Mouse (Mus musculus): Measurements from ENCODE around the gene Nutf2.

Gene Nutf2

DNA sequence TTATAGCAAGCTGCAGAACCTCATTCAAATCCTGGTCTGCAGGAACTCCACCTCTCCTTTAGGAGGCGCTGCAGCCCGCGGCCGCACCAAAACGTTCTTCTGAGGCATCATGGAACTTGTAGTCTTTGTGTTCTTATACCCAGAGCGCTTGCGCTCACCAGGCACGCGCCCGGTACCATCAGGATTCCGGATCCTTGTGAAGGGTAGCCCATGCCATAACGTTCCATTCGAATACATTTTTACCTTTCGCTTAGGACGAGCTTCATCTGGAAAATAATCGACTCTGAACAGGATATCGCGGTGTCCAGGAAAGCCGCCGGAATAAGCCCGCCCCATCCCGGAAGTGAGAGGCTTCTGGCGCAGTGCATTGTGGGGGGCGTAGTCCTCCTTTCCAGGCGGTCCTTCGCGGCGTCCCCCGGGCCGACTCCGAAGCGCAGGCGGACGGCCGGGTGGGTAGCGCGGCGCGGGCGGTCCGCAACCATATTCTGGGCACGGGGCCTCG lies 5.6 kb upstream of the Nutf2 start, which contains the start of gene Thap11:
Gene Thap11, plus strand, starts transcription at position 418 of the 502 bp plus-strand sequence.
- DNase-seq (ENCODE audit: low spot score in 2 of 2): peak; percentile 96 to 98

DNA sequence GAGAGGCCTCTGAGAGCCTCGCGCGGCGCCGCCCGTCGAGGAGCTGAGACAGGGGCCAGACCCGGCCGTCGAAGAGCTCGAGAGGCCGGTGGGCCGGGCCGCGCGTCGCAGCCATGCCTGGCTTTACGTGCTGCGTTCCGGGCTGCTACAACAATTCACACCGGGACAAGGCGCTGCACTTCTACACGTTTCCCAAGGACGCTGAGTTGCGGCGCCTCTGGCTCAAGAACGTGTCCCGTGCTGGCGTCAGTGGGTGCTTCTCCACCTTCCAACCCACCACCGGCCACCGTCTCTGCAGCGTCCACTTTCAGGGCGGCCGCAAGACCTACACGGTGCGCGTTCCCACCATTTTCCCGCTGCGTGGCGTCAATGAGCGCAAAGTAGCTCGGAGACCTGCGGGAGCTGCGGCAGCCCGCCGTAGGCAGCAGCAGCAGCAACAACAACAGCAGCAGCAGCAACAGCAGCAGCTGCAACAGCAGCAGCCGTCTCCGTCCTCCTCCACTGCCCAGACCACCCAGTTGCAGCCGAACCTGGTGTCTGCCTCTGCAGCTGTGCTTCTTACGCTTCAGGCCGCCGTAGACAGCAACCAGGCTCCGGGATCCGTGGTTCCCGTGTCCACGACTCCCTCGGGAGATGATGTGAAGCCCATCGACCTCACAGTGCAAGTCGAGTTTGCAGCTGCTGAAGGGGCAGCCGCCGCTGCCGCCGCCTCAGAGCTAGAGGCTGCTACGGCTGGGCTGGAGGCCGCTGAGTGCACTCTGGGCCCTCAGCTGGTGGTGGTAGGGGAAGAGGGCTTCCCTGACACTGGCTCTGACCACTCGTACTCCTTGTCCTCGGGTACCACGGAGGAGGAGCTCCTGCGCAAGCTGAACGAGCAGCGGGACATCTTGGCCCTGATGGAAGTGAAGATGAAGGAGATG lies 4.9 kb upstream of the Nutf2 start:
- peak; percentile 65 to 69 for DNase-seq (ENCODE audit: low spot score in 2 of 2)

DNA sequence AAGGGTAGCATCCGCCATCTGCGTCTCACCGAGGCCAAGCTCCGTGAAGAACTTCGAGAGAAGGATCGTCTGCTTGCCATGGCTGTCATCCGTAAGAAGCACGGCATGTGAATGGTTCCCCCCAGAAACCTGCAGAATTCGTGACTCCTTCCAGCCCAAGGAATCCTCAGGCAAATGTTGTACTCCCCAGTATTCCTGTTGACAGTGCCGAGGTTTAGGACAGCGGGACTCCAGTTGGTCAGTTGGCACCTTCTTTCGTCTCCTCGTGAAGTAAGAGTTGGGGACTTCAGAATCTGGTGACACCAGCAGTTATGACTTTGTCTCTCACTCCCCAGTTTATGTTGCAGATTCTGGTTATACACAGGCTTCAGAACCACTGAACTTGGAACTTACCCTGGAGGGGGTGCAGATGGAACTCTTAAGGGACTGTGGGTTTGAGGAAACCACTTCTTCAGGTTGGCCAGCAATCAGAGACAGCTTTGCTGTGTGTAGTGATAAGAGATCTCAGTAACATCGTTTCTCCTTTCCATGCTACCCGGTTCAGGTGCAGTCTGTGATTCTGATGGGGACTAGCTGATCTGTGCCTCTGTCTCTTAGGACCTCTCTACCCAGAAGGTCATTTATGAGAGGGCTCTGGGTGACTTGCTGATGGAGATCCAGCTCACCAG lies 4.1 kb upstream of the Nutf2 start:
- no peak for DNase-seq (ENCODE audit: low spot score in 2 of 2)

DNA sequence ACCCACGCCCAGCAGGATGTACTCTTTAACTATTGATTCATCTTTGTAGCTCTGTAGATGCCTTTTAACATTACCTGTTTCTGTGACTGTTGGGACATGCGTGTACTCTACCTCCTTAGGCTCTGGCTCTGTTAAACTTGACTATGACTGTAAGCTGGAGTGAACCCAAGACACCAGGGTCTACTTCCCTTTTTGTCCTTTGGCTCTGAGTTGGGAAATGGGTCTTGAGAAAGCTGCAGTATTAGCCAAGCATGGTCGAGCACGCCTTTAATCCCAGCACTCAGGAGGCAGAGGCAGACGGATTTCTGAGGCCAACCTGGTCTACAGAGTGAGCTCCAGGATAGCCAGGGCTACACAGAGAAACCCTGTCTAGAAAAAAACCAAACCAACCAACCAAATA lies 1.9 kb upstream of the Nutf2 start:
- DNase-seq (ENCODE audit: low spot score in 2 of 2): no peak

DNA sequence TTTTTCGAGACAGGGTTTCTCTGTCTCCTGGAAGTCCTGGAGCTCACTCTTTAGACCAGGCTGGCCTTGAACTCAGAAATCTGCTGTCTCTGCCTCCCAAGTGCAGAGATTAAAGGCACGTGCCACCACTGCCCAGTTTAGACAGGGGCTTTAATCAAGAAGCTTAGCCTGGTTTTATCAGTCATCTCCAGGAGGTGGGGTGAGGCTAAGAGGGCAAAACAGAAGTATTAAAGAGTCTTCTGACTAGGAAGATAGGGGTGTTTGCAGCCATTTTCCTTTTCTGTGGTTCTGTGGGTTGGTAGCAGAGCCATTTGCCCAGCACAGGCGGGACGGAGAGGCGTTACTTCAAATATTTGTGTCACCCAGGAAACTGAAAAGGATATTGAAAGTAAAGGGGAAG lies 1.1 kb upstream of the Nutf2 start:
- DNase-seq (ENCODE audit: low spot score in 2 of 2): peak; percentile 22 to 42

DNA sequence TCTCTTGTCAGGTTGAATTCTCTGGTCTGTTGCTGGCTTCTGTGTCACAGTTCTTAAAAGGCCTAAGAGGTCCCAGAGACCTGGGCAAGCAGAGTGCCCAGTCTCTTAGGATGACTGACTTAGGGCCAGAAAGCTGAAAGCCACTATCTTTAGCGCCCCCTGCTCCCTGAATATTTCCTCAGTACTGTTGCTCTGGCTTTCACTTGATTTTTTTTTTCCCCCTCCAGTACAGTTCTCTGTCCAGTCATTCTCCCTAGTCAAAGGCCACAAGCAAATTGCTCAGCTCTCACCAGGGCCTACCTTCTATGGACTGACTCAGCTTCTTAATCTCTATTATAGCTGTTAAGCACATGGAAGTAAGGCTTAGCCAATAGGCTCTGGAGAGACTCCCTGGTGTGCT lies 1.6 kb downstream of the Nutf2 start:
- DNase-seq (ENCODE audit: low spot score in 2 of 2): peak; percentile 35 to 53

DNA sequence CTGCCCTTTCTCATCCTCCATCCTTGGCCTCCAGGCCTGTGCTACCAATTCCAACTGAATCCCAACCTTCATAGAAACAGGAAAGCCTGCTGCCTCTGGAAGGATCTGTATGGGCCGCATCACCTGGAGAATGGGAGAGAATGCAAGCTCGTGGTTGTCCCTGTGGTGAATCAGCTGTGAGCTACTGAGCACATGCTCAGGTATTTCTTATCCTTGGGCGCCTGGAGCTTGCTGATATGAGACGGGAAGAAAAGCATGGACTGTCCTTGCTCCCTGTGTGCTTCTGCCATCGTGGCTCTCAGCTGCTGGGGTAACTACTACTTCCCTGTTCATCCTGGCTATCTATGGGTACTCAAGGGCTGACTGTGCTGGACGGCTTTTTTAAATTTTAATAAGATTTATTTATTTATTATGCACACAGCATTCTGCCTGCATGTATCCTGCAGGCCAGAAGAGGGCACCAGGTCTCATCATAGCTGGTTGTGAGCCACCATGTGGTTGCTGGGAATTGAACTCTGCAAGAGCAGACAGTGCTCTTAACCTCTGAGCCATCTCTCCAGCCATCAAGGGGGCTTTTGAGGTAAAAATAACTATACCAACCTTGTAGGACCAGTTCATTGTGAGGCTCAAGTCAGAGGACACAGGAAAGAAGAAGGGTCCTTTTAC lies 6.1 kb downstream of the Nutf2 start:
- DNase-seq (ENCODE audit: low spot score in 2 of 2): peak in 1 of 2 experiments; percentile 38

DNA sequence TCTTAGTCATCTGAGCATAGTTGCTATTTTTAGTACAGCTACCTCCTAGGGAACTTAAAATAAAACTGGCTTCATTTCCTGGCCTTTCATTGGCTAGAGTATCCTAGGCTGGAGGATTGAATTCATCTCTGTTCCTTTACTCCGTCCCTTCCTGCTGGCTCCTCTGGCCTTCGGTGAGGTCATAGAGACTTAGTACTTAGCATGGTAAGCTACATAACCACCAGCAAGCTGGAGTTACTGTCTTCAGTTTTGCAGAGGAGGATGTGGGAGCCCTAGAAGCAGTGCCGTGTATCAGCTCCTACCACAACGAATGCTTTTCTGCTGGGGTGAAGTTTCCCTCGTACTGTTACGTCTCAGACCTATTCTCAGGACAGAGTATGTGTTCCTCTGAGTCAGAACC lies 13.9 kb downstream of the Nutf2 start:
- DNase-seq (ENCODE audit: low spot score in 2 of 2): no peak

DNA sequence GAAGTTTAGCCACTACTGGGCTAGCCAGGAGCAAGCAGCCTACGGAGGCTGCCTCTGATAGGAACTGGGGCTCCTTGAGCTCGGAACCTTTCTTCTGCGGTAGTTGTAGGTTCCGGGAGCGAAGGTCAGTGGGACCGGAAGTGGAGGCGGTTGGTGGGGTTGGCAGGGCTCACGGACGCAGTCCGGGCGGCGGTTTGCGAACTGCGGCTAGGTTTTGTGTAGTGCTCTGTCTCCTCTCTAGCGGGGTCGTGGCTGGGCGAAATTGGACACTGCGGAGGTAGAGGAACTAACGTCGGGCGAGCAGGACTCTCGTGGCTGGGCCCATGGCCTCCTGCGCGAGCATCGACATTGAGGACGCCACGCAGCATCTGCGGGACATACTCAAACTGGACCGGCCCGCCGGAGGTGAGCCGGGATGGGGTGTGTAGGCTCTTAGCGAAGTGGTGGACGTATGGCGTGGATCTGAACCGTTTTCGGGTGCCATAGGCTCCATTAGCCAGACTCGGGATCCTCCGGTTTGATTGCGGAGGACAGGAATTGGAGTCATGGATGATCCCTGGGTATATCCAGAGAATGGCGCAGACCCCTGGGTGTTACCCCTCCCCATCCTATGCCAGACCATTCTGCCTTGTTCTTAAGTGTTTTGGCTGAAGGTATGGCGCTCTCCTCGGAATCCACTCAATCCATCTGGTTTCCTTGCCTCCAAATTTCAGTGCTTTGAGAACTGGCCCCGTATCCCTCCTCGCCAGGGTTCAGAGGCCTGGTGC lies 20.6 kb downstream of the Nutf2 start, which contains the start of gene Edc4:
Gene Edc4, plus strand, starts transcription at position 128 of the 767 bp plus-strand sequence.
- DNase-seq (ENCODE audit: low spot score in 2 of 2): peak; percentile 90 to 95

DNA sequence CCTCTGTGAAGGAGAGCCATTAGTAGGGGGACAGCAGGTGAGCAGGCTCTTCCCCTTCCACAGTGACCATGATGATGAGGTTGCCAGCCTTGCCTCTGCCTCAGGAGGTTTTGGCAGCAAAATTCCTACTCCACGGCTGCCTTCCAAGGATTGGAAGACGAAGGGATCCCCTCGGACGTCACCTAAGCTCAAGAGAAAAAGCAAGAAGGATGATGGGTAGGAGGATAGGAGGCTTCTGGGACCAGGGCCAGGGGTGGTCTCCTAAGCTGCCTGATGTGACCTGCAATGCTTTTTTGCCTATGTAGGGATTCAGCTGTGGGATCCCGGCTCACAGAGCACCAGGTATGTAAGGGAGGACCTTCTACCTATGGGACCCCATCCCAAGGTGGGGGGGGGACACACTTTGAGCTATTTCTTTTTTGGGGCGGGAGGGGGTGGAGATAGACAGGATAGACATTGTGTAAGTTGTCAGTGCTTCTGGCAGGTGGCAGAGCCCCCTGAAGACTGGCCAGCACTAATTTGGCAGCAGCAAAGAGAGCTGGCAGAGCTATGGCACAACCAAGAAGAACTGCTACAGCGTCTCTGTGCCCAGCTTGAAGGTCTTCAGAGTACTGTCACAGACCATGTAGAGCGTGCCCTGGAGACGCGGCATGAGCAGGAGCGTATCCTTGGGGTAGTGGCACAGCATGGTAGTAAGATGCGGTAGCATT lies 29.5 kb downstream of the Nutf2 start:
- no peak for DNase-seq (ENCODE audit: low spot score in 2 of 2)

DNA sequence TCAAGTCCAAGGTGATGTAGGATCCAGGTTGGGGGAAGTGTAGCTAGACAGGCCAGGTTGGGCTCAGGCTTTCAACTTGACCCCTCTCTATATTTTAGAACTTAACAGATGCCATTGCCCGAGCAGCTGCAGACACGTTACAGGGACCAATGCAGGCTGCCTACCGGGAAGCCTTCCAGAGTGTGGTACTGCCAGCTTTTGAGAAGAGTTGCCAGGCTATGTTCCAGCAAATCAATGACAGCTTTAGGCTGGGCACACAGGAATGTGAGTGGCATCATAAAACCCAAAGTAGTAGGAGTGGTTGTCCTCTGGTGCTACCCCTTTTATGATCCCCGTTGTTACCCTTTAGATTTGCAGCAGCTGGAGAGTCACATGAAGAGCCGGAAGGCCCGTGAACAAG lies 30.5 kb downstream of the Nutf2 start:
- DNase-seq (ENCODE audit: low spot score in 2 of 2): no peak

DNA sequence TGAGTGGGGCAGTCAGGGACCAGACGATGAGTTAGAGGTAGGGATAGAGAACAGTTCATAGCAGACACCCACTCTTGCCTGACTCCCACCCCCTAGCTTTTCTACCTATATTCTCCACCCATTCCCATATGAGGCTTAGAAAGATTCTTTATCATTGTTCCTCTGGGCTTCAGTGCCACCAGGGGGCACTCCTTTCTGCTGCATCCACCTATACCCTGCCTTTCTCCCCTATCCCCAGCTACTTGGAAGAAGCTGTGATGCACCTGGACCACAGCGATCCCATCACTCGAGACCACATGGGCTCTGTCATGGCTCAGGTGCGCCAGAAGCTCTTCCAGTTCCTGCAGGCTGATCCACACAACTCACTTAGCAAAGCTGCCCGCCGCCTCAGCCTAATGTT lies 32.1 kb downstream of the Nutf2 start:
- peak in 1 of 2 experiments; percentile 43 for DNase-seq (ENCODE audit: low spot score in 2 of 2)

DNA sequence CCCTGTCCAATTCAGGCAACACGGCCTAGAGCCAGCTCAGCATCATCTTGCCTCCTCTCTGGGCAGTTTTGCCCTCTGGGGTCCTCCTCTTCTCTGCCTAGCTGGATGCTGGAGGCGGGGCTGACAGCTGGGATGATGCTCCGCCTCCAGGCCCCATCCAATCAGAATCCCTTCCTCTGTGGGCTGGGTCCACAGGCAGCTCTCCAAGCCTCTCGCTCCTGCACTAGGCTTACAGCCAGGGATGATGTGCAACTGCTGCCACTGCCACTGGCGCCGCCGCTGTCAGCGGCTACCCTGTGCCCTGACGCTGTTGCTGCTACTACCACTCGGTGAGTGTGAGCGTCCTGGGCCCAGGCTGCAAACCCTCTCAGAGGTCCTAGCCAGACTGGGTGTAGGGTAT lies 33.0 kb downstream of the Nutf2 start, which contains the start of gene Nrn1l:
Gene Nrn1l, plus strand, starts transcription at position 229 of the 400 bp plus-strand sequence.
- DNase-seq (ENCODE audit: low spot score in 2 of 2): peak in 1 of 2 experiments; percentile 42

DNA sequence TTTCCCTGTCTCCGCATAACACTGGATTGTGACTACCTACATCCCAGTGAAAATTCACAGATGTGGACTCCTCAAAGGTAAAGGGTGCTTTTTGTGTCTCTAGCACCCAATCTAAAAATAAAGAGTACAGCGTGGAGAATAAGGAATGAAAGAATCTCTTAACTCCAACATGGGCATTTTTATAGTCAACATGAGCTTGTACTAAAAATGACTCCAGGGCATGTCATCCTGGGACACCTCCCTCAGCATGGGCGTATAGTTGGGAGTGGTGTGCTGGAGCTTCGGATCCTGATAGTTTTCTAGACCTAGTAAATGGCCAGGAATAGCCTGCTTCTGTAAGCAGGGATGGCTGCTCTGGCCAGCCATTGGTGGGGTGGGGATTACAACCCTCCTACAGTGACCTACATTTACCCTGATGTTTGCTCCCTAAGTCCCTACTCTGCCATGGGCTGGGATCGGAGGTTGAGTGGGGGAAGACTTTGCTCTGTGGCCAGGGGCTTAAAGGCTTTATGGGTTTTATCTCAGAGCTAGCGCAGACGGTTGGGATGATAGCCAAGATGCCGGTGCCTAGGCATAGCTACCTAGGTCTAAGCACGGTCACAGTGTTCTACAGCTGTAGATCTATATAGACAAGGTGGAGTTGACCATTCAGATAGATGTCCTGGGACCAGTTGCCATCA lies 37.6 kb downstream of the Nutf2 start:
- DNase-seq (ENCODE audit: low spot score in 2 of 2): no peak

DNA sequence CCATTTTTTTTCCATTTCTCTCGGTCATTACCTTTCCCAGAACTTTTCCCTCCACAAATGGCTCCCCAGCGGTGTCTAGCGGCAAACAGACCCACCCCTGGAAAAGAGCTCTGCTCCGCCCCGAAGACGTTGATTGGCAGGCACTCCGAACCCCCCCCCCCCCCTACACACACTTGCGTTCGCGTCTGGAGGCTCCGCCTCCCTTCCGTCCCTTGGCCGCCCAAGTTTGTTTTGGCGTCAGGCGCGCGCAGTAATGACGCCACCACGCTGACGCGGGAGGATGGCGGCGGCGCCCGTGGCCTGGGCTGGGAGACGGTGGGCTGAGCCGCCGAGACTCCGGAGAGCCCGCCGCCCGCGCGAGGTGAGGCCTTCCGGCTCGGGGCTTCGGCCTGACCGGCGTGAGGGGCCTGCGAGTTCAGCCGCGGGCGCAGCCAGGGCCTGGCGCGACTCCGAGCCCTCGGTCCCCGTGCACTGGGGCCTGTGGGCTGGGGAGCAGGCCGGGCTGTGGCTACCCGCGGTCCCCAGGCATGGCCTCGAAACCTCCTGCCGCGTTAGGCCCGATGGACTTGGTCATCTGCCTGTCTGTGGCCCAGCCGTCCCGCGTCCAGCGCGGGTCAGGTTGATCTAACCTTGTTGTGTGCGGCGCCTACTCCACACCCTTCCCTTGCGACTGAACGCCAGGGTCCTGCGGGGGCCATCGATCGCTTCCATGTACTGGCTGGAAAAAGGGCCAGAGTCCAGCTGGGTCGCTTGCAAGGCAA lies 40.0 kb downstream of the Nutf2 start, which contains the start of gene Pskh1:
Gene Pskh1, plus strand, starts transcription at position 262 of the 761 bp plus-strand sequence.
- peak; percentile 93 to 94 for DNase-seq (ENCODE audit: low spot score in 2 of 2)

DNA sequence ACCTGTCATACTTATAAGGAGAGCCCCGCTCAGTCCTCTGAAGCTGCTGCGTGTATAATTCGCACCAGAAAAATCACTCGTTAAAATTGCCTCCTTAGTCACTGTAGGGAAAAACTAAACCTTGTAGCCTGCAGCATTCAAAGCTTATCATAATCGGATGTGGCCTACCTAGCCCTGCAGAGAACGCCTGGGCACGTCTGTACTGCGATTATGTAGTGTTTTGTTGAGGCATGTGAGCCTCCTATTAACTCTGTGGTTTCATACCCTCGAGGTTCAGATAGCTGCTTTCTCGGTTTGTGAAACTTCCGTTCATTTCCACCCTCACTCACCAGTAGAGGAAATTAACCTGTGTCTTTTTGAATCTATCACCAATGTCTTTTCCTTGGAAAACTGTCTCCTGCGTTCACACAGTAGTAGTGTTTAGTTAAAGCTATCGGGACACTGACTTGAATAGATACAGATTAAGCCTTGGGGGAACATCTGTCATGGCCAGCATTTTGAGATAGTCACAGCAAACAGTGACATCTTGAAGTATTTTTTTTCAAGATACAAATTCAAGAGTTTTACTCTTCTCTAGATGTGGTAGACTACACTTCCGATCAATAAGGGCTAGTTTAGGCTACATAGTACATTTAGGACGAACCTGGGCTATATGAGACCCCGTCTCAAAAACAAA lies 40.7 kb downstream of the Nutf2 start:
- DNase-seq (ENCODE audit: low spot score in 2 of 2): peak in 1 of 2 experiments; percentile 39

DNA sequence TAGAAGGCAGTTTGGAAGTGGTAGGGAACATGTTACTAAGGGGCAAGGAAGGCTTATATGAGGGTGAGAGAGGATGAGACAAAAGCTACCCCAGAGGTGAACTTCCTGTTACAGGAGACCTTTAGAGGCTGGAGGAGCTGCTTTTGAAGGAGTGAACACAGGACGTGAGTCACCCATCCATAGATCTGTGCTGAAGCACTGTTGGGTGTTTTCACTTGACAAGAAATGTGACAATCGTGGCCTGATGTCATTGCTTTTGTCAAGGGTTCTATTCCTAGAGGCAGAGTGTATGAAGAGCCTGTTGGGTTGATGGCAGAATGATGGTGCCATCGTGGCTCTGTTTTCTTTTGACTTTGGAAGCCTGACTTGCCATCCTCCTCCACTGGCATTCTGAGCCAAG lies 59.0 kb downstream of the Nutf2 start:
- no peak for DNase-seq (ENCODE audit: low spot score in 2 of 2)

DNA sequence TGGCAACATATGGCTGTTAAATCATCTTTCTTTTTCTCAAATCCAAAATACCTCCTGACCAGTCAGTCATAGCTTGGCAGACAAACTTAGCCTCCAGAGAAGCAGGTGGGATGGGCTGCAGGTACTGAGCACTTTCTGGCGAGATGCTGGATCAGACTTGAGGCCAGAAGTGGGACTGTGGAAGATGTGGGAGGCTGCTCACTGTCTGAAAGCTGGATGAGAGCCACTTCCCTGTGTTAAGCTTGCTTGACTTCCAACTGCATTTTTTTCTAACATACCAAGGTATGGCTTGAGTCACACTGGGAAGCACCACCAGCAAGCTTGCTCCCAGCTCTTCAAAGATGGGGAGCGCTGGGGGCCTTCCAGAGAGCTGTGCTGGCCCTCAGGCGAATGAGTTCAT lies 64.7 kb downstream of the Nutf2 start:
- DNase-seq (ENCODE audit: low spot score in 2 of 2): no peak
